10 mouse cellular contexts compared by ENCODE assay signal in the genomic region with DNA sequence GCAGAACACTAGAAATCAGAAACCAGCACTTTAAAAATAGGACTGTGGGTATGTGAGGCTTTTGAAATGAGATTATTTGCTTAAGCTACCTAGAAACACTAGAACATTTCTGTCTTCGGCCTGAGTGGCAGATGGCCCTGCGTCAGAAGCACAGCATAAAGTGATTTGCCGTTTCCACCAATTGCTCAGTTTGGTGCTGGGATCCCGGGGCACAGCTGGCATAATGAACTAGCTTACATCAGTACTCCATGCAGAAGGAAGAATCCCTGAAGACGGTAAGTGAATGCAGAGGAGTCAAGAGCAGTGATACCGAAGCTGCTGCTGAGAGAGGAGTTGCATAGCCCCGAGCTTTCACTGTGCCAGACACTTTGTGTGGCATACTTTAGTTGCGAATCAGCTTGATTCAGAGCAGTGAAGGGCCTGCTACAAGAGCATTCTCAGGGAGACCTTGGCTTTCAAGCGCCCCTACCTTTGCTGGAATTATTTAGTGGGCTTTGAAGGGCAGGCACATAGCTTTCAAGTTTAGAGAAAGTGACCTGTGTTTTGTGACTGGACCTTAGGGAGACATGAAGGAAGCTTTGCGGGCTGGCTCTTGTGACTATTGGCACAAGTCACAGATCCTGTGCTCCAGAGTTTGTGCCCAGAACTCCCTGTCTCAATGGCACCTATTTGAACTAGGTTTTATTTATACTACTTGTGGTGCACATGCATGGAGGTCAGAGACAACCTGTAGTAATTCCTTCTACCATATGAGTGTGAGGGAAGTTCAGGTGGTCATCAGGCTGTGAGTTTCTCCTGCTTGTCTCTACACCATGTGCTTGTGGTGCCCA. TPM values are rescaled to one million over a fixed set of nuclear protein-coding genes. Genes with fewer than 3 reads are reported as not detected.
DNase-seq lines count a peak whose midpoint lies in the region; ATAC-seq lines count a peak whose summit lies in the region.
"Had no signal": no experiment of that assay in that cellular context is flagged by ENCODE, and none has a peak within 500 bp of the region (broad histone marks: within the 10 kb centered on the region; RNA-seq: fewer than 3 reads in every experiment).

No protein-coding gene starts in this region.

- H3K36me3 ChIP-seq in heart, embryonic 11.5 days (ENCODE audit: control insufficient read depth, insufficient read depth, low read length): peaks cover 5% of the 10 kb centered on the region; the same call in 1 of the 2 replicates
- H3K36me3 ChIP-seq in lung, embryonic 16.5 days (ENCODE audit: control insufficient read depth, insufficient read depth, low read length): peaks cover 5% of the 10 kb centered on the region

- no peak overlapping the region for H3K27ac ChIP-seq in heart, embryonic 11.5 days (ENCODE audit: low read depth, low read length)
- H3K27ac ChIP-seq in lung, embryonic 16.5 days (ENCODE audit: low read length): peak overlapping the region; percentile 66

- ATAC-seq in heart, embryonic 11.5 days (replicated peaks; ENCODE audit: insufficient number of reproducible peaks, low FRiP score, low TSS enrichment): no peak
- ATAC-seq in lung, embryonic 16.5 days (ENCODE audit: low read depth): 0 out of 2 replicates have a peak, but pooled peaks have one; percentile 17
- ATAC-seq in granulocyte monocyte progenitor cell, adult 5-6 weeks (replicated peaks; ENCODE audit: poor library complexity, severe bottlenecking): no peak

- H3K9ac ChIP-seq in heart, embryonic 11.5 days (ENCODE audit: low read depth, low read length): no peak overlapping the region
- H3K9ac ChIP-seq in lung, embryonic 16.5 days (ENCODE audit: low read length): peak overlapping the region; percentile 9; the same call in 1 of the 2 replicates

- no peak overlapping the region for H3K4me2 ChIP-seq in heart, embryonic 11.5 days
- no peak overlapping the region for H3K4me2 ChIP-seq in lung, embryonic 16.5 days (ENCODE audit: low read depth, low read length)

- WGBS in heart, embryonic 11.5 days (ENCODE audit: insufficient replicate concordance): 66% methylated on average over 10 of the region's 10 CpGs
- 49% methylated on average over 10 of the region's 10 CpGs for WGBS in lung, embryonic 16.5 days

- peak; percentile 93 for DNase-seq in heart, adult 11 months
- peak; percentile 9 for DNase-seq in adrenal gland, postnatal 25 days
- DNase-seq in heart, postnatal 10 days: peak; percentile 39 to 44
- DNase-seq in kidney, adult 9 months: no peak
- no peak for DNase-seq in kidney, postnatal 10 days

- intact Hi-C loops in heart, postnatal 10 days (cut with DNase I): no loop called here

- peaks cover 3% of the 10 kb centered on the region for H3K4me1 ChIP-seq in heart, embryonic 11.5 days (ENCODE audit: control insufficient read depth, insufficient read depth, low read length)
- 0 out of 2 replicates have a peak, but pooled peaks cover 9% of the 10 kb centered on the region for H3K4me1 ChIP-seq in lung, embryonic 16.5 days (replicated peaks; ENCODE audit: control insufficient read depth, insufficient read depth, low read length)

- H3K4me3 ChIP-seq in heart, embryonic 11.5 days (ENCODE audit: low read depth, low read length): no peak overlapping the region
- H3K4me3 ChIP-seq in lung, embryonic 16.5 days (ENCODE audit: low read length): no peak overlapping the region
- H3K4me3 ChIP-seq: megakaryocyte, embryonic 14.5 days had no signal

- H3K9me3 ChIP-seq in heart, embryonic 11.5 days (replicated peaks; ENCODE audit: control insufficient read depth, low read length): no peaks in the 10 kb centered on the region
- H3K9me3 ChIP-seq in lung, embryonic 16.5 days (ENCODE audit: control insufficient read depth, low read length): no peaks in the 10 kb centered on the region
- H3K9me3 ChIP-seq: G1E; megakaryocyte, embryonic 14.5 days had no signal

- H3K27me3 ChIP-seq in heart, embryonic 11.5 days (ENCODE audit: control insufficient read depth, insufficient read depth, low read length): no peaks in the 10 kb centered on the region
- no peaks in the 10 kb centered on the region for H3K27me3 ChIP-seq in lung, embryonic 16.5 days (ENCODE audit: control insufficient read depth, insufficient read depth, low read depth, low read length)
- H3K27me3 ChIP-seq: megakaryocyte, embryonic 14.5 days had no signal

RNA-seq across cellular contexts. Expression of gene Olfr1373, which starts 15.5 kb away (rescaled TPM):
- polyA plus RNA-seq in heart, embryonic 11.5 days (2014; fragmentation: Nextera tagmentation; extraction: Ambion mirVana): not detected in 2 replicates
- total RNA-seq in adrenal gland, postnatal 25 days (2021): not detected in 2 replicates
- not detected for total RNA-seq in heart, postnatal 10 days (2021)
- polyA plus RNA-seq in lung, embryonic 16.5 days (2015; fragmentation: Nextera tagmentation; extraction: Ambion mirVana): not detected in 2 replicates
- not detected in 2 replicates for total RNA-seq in granulocyte monocyte progenitor cell, adult 5-6 weeks (2014; fragmentation: Nextera tagmentation)
- not detected in 2 replicates for total RNA-seq in granulocyte monocyte progenitor cell, adult 5-6 weeks (2017)
- total RNA-seq: G1E had no signal
- polyA plus RNA-seq: G1E had no signal

RNA-seq across cellular contexts. Expression of gene Ppp2ca, which starts 31.4 kb away (rescaled TPM):
- 77.1 and 78.3 TPM in 2 replicates for polyA plus RNA-seq in heart, embryonic 11.5 days (2014; fragmentation: Nextera tagmentation; extraction: Ambion mirVana)
- total RNA-seq in adrenal gland, postnatal 25 days (2021): 77.2 and 91.2 TPM in 2 replicates
- 10 to 100 TPM; 74.3 to 75.9 TPM for total RNA-seq in heart, postnatal 10 days (2021)
- 57.8 and 62.7 TPM in 2 replicates for polyA plus RNA-seq in lung, embryonic 16.5 days (2015; fragmentation: Nextera tagmentation; extraction: Ambion mirVana)
- total RNA-seq in granulocyte monocyte progenitor cell, adult 5-6 weeks (2014; fragmentation: Nextera tagmentation): 61.4 and 63.9 TPM in 2 replicates
- total RNA-seq in granulocyte monocyte progenitor cell, adult 5-6 weeks (2017): 96.3 and 105 TPM in 2 replicates

Comparison
In these comparisons a context has a peak if more than half of its experiments do, and no peak if none do; other contexts are left out.
1. DNase-seq: peak in heart, adult 11 months (single experiment), adrenal gland, postnatal 25 days (single experiment) and heart, postnatal 10 days (2 of 2); none in kidney, adult 9 months (single experiment) and kidney, postnatal 10 days (single experiment).